Mouse (Mus musculus) left cerebral cortex, adult 8-10 months (tissue): ENCODE results near the gene Fgfr2. TPM values are rescaled to one million over a fixed set of nuclear protein-coding genes. Genes with fewer than 3 reads are reported as not detected.

Source experiments
- DNase-seq, 2 experiments: peaks; one replicate each; pipeline ENCODE4 v3.0.0; 2022; ENCODE audit warnings: low spot score in 2 of 2
- total RNA-seq, 4 experiments: library from RNA; stranded (reverse); gene quantifications; 2 replicates each; pipeline ENCODE4 v1.2.4; 2022

Fgfr2 gene
- total RNA-seq, 4 experiments from 2014 or later = 50.6 to 73.1 (median 64.8) TPM

DNA sequence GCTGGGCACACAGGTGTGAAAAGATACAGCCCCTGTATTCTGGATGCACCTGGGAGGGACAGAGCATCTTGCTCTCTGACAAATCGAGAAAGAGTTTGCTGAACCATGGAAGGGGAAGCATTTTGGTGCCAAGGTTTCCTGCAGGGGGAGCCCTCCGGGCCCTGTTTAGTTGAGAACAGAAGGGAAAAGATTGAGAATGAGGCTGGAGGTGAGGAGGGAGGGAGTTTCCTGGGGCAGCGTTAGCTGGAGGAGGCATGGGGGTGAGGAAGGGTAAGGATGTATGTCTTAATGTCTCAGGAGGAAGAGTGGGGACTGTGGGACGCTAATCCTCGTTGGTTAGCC, 1524.7 kb downstream of the Fgfr2 start:
- DNase-seq = peak in 1 of 2 experiments; percentile 39

DNA sequence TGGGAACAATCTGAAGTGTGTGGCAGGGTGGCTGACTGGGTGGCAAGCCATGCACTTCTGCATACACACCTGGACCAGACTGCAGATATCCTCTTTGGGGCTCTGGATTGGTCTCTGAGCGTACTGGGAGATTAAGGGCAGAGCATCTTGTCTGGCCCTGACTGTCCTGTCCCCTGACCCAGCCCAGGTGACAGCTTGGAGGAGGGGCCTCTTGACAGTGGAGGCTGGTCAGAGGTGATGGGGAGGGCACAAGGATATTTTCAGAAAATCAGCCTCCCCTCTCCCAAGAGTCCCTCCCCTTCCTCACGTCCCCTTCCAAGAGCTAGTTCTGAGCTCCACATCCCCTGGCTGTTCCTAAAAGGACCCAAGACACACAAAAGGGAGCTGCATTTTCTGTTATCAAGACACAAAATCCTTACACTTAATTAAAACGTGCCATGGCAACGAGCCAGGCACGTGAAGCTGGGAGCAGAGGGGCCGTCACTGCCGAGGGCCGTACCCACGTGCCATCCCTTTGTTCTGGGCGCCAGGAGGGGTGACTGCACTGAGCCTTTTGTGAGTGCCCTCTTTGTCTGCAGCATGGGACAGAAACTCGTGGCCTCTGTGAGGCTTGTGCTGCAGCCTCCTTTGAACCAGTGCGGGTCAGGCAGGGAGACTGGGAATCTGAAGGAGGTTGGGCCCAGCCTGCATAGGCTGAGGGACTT, 1525.2 kb downstream of the Fgfr2 start:
- DNase-seq = no peak

- DNase-seq = no peak
Measured at GRCm38 (mm10) chr7:131585551-131585950, 1537.6 kb downstream of the Fgfr2 start.

DNA sequence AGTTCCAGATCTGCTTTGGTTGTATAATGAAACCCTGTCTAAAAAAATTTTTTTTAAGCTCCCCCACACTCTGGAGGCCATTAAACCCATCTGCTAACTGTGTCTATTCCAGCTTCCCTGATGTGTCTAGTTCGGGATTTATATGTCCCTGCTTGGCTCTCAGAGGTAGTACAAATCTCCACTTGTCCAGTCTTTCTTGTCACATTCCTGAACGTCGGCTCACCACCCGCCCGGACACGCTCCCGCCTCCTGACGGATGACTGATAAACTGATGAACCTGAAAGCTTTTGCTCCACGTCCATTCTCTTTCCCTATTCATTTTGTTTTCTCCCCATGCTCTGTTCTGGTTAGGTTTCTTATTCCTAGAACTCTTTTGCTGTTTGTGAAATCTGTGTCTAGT, 1541.0 kb downstream of the Fgfr2 start:
- no peak for DNase-seq

GRCm38 (mm10) chr7:131575246-131575645, 1547.9 kb downstream of the Fgfr2 start:
- DNase-seq = no peak

- DNase-seq = no peak
Measured at GRCm38 (mm10) chr7:131560697-131561042, 1562.5 kb downstream of the Fgfr2 start.

DNA sequence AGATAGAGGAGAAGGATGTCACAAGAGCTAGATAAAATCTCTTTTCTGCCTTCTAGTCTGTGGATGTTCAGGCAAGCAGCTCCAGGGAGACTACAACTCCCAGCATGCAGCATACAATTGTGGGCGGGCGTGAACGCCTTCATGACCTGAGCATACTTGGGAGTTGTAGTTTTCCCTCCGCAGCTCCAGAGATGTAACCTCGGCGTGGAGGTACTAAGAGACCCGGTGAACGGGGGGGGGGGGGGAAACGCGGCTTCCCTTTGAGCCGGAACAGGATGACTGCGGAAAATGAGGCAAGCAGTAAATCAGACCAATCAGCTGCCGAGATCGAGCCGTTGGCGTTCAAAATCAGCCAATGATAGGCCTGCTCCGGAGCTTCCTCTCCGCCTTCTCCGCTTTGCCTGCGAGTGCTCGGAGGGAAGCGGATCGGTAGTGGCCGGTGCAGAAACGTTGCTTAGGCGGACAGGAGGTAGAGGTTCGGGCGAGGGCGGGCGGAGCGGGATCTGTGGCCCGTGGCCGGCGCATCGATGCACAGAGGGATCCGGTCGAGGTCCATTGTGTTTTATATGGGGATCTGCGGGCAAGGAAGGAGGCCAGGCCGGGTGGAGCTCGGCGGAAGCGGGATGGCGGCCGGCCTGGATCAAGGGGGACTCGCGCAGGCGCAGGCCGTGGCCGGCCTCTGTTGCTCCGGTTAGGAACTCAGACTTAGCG, 1563.0 kb downstream of the Fgfr2 start, which contains the start of gene Bub3:
TSS of gene Bub3 (plus strand) at position 237 of the 711 bp plus-strand sequence.
- peak; percentile 79 to 96 for DNase-seq

DNA sequence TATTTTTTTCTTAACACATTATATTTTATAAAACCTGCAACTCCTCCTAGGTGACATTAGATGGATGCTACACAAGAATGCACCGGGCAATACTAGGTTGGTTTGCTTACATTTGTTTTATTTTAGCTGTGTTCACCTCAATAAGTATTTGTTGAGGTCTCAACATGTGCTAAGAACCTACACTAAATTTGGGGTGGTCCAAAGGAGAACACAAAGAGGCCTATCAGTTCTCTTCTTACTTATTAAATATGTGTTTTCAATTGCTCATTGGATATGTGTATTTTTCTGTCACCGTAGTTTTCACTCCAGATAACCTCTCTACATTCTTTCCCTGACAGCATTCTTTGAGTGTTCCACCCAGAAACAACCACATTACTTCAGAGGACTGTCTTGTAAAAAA, 1565.4 kb downstream of the Fgfr2 start:
- no peak for DNase-seq

DNA sequence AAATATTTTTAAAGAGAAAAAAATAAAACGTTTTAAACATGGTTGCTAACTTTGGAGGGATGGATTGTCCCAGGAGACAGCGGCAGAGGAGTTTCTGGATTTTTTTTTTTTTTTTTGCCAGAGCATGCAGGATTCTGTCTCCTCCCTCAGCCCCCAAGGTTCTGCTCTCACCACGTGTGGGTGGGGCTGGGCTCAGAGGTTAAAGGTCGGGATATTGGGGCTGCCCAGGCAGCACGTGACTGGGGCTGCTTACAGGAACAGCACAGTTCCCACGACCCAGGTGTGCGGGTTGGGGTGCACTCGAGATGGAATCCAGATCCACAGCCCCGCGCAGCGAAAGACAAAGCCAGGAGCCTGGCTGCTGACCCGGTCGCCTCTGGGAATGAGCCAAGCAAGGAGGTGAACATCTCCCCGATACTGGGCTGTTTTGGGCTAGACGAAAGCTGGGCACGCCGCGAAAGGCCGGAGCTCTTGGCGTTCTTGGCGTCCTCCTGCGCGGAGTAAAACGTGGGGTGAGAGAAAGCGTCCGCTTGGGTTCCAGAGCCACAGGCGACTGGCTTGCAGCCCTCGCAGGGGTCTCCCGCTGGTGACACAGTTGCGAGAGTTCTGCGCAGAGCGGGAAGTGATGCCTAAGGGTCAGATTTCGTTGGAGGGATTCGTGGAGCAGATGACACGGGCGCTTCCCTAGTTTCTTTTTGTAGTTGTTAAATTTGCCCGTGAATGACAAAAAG, 1566.4 kb downstream of the Fgfr2 start:
- no peak for DNase-seq

- DNase-seq = no peak
Measured at GRCm38 (mm10) chr7:131556116-131556515, 1567.0 kb downstream of the Fgfr2 start.

DNA sequence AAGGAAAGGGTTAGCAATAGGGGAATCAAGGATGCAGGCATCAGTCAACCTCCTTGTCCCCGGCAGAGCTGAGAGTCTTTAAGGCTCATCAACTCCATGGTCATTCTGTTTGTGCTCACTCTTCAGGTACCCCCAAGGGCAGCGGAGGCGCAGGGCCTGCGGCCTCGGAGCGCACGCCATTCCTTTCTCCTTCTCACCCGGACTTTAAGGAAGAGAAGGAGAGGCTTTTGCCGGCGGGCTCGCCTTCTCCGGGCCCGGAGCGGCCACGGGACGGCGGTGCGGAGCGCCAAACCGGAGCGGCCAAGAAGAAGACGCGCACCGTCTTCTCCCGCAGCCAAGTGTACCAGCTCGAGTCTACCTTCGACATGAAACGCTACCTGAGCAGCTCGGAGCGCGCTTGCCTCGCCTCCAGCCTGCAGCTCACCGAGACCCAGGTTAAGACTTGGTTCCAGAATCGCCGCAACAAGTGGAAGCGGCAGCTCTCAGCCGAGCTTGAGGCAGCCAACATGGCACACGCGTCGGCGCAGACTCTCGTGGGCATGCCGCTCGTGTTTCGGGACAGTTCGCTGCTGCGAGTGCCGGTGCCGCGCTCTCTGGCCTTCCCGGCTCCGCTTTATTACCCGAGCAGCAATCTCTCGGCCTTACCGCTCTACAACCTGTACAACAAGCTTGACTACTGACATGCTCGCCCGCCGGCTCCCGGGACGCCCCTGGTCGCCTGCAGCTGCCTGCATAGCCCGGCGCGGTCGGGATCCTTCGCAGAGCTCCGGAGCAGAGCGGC, 1567.7 kb downstream of the Fgfr2 start:
- no peak for DNase-seq

DNA sequence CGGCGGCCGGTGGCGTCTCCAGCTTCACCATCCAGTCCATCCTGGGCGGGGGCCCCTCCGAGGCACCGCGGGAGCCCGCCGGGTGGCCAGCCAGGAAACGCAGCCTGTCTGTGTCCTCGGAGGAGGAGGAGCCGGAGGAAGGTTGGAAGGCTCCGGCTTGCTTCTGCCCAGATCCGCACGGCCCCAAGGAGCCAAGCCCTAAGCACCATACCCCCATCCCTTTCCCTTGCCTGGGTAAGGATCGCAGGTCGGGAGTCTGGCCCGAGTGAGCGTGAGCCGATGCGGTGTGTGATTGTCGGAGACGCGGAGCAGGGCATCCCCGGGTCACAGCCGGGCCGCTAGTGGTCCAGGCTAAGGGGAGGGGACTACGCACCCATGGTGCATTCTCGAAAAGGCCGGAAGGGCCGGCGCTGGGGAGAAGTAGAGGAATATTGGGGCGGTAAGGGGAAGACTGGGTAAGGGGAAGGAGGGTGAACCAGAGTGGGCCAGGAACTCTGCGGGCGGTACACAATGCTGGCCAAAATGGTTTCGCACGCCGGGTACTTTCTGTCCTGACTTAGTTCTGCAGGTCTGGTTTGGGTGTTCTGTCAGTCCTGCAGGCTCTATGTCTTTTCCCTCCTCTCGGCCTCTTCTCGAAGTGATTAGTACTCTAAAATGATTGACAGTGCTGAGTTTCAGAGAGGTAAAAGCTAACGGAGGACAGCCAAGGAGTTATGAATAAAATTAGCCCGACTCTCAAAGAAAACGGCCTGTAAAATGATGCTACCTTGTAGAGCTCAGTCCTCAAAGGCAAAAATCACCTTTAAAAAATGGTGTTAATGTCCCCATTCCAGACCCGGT, 1568.6 kb downstream of the Fgfr2 start:
- no peak for DNase-seq

DNA sequence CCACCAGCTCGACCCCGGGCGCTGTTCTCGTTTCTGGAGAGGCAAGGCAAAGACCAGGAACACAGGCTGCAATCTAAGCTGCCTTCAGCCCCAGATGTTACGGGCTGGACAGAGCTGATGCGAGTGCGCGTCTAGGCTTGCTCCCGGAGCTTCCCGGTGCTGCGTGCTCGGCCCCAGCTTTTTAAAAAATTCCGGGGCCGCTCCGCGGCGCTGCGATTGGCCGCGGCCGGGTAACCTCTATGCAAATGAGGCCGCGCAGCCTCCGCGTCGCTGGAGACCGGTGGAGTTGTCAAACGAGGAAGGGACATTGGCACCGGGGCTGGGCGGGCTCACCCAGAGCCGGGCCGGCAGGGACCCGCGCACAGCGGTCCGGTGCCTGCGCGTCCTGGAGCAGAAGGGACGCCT, 1569.4 kb downstream of the Fgfr2 start:
- no peak for DNase-seq

GRCm38 (mm10) chr7:131552781-131553180, 1570.4 kb downstream of the Fgfr2 start:
- no peak for DNase-seq

GRCm38 (mm10) chr7:131551931-131552741, 1571.0 kb downstream of the Fgfr2 start:
- DNase-seq = no peak

DNA sequence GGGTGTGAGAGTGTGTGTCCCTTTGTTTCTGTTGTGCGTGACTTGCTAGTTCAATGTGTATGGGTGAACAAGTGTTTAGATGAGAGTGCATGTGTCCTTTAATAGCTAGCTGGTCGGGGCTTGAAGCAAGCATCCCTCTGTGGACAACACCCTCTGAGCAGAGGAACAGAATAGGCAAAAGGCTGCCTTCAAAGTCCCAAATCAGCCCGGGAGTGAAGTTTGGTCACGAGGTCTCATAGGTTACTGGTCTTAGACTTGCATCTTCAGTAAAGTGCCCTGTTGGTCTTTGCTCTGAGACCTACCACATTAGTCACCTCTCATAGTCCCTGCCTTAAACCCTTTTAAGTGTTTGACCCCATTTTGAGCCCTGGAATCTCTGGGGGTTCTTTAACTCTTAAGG, 1571.7 kb downstream of the Fgfr2 start:
- DNase-seq = no peak

- no peak for DNase-seq
Measured at GRCm38 (mm10) chr7:131548473-131548872, 1574.7 kb downstream of the Fgfr2 start, which contains the start of gene Hmx2. Gene Hmx2, plus strand, starts transcription at chr7:131548773.

DNA sequence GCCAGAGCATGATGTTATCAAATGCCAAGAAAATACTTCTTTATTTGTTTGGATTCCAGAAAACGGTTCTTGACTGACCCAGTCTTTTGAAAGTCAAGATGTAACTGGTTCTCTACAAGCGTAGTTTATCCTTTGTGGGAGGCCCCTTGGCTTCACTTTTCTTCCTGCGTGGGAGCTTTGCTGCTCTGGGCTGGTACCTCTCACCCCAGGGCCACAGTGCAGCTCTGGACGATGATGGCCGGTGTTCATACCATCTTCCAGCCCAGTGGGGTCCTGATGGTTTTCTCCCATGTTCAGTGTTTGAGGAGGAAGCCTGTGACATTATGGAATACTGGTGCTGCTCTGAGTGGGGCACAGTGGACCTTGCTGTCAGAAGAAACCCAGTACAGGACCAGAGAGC, 1575.7 kb downstream of the Fgfr2 start:
- DNase-seq = no peak

GRCm38 (mm10) chr7:131546423-131546822, 1576.7 kb downstream of the Fgfr2 start:
- DNase-seq = no peak
